32 mouse cellular contexts compared by ENCODE assay signal in genomic region chr4:61969691-61970090, GRCm38 (mm10).
"Had no signal": no experiment of that assay in that cellular context is flagged by ENCODE, and none has a peak within 500 bp of the region (broad histone marks: within the 10 kb centered on the region; RNA-seq: fewer than 3 reads in every experiment).

No protein-coding gene starts in this region.

- H3K36me3 ChIP-seq: limb, embryonic 10.5 days; limb, embryonic 12.5 days; limb, embryonic 13.5 days; limb, embryonic 15.5 days; liver, embryonic 12.5 days; liver, embryonic 13.5 days; liver, embryonic 15.5 days; lung, embryonic 15.5 days; midbrain, embryonic 10.5 days; midbrain, embryonic 12.5 days; midbrain, embryonic 13.5 days; midbrain, embryonic 15.5 days; neural tube, embryonic 12.5 days had no signal

- DNase-seq: left cerebral cortex, postnatal 4 days; liver; liver, embryonic 13.5 days; liver, postnatal 0 days; lung, adult 18-20 months; lung, adult 2 months; lung, embryonic 14.5 days; lung, postnatal 10 days; lung, postnatal 14 days; lung, postnatal 36 days; lung, postnatal 4 days; midbrain, embryonic 14.5 days had no signal

- H3K4me2 ChIP-seq: limb, embryonic 12.5 days; limb, embryonic 13.5 days; limb, embryonic 15.5 days; liver, embryonic 12.5 days; liver, embryonic 13.5 days; liver, embryonic 15.5 days; lung, embryonic 14.5 days; lung, embryonic 15.5 days; midbrain, embryonic 11.5 days; midbrain, embryonic 12.5 days; midbrain, embryonic 13.5 days; midbrain, embryonic 15.5 days; neural tube, embryonic 12.5 days had no signal

- H3K4me3 ChIP-seq: left cerebral cortex, adult 2 months; limb, embryonic 10.5 days; limb, embryonic 12.5 days; limb, embryonic 13.5 days; limb, embryonic 15.5 days; liver, embryonic 12.5 days; liver, embryonic 13.5 days; liver, embryonic 15.5 days; lung, embryonic 15.5 days; megakaryocyte, embryonic 14.5 days; midbrain, embryonic 10.5 days; midbrain, embryonic 12.5 days; midbrain, embryonic 13.5 days; midbrain, embryonic 15.5 days; myocyte; neural tube, embryonic 12.5 days had no signal

- H3K9ac ChIP-seq: limb, embryonic 12.5 days; limb, embryonic 13.5 days; limb, embryonic 15.5 days; liver, embryonic 12.5 days; liver, embryonic 13.5 days; liver, embryonic 14.5 days; liver, embryonic 15.5 days; liver, postnatal 0 days; lung, embryonic 14.5 days; lung, embryonic 15.5 days; midbrain, embryonic 12.5 days; midbrain, embryonic 13.5 days; midbrain, embryonic 15.5 days; neural tube, embryonic 12.5 days had no signal

- H3K4me1 ChIP-seq: limb, embryonic 10.5 days; limb, embryonic 12.5 days; limb, embryonic 13.5 days; limb, embryonic 15.5 days; liver, embryonic 12.5 days; liver, embryonic 13.5 days; liver, embryonic 15.5 days; lung, embryonic 15.5 days; megakaryocyte, embryonic 14.5 days; midbrain, embryonic 10.5 days; midbrain, embryonic 12.5 days; midbrain, embryonic 13.5 days; midbrain, embryonic 15.5 days; neural tube, embryonic 12.5 days had no signal

- ATAC-seq: liver, embryonic 12.5 days; liver, postnatal 0 days; lung, postnatal 0 days; midbrain, embryonic 13.5 days; midbrain, embryonic 15.5 days; midbrain, embryonic 16.5 days had no signal

- H3K27ac ChIP-seq: left cerebral cortex, adult 2 months; limb, embryonic 10.5 days; limb, embryonic 12.5 days; limb, embryonic 13.5 days; limb, embryonic 15.5 days; liver, embryonic 12.5 days; liver, embryonic 13.5 days; liver, embryonic 14.5 days; liver, embryonic 15.5 days; lung, embryonic 15.5 days; macrophage; midbrain, embryonic 10.5 days; midbrain, embryonic 12.5 days; midbrain, embryonic 13.5 days; midbrain, embryonic 15.5 days; neural tube, embryonic 12.5 days had no signal

- H3K27me3 ChIP-seq: limb, embryonic 12.5 days; limb, embryonic 13.5 days; limb, embryonic 15.5 days; liver, embryonic 12.5 days; liver, embryonic 13.5 days; liver, embryonic 15.5 days; lung, embryonic 15.5 days; megakaryocyte, embryonic 14.5 days; midbrain, embryonic 12.5 days; midbrain, embryonic 13.5 days; midbrain, embryonic 15.5 days; neural tube, embryonic 12.5 days had no signal

- H3K9me3 ChIP-seq: limb, embryonic 10.5 days; limb, embryonic 12.5 days; limb, embryonic 13.5 days; limb, embryonic 15.5 days; liver, embryonic 12.5 days; liver, embryonic 13.5 days; liver, embryonic 15.5 days; lung, embryonic 15.5 days; midbrain, embryonic 10.5 days; midbrain, embryonic 12.5 days; midbrain, embryonic 13.5 days; midbrain, embryonic 15.5 days; neural tube, embryonic 12.5 days had no signal
